Mouse (Mus musculus) liver, embryonic 14.5 days (tissue): ENCODE data around the gene 9430038I01Rik.

ENCODE experiments used
- CTCF ChIP-seq: IDR thresholded peaks from 2 replicates; pipeline ENCODE4 v1.5.1; 2016; ENCODE audit warnings: antibody characterized with exemption, low read depth, control low read depth
- EP300 ChIP-seq: IDR thresholded peaks from 2 replicates; pipeline ENCODE4 v1.6.1; 2016; ENCODE audit warnings: antibody characterized with exemption, low read depth

DNA sequence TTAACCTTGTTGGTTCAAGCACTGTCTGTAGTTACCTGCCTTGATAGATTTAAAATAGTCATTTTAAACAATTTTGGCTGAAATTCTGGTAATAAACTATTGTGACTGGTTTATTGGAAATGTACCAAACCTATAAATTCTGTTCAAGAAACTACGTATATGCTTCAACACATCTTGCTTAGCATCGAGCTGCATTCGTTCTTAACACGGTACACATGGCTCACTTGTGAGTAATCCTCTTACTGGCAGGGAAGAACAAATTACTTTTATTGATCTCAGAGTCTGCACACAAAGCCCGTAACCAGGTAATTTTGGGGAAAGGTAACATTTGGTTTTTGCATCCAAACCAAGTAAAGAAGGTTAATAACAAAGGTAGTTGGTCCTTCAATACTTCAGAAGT, 22.7 kb downstream of the 9430038I01Rik start:
- TF ChIP-seq CTCF (no peak), EP300 (no peak)
